Mouse (Mus musculus): ENCODE measurements at regions not wholly inside any gene's neighbourhood (a gene's known extent, or its start where the extent isn't known, plus 50 kb on each side); places are given as distances from the start of the nearest gene placed in this dataset.

DNA sequence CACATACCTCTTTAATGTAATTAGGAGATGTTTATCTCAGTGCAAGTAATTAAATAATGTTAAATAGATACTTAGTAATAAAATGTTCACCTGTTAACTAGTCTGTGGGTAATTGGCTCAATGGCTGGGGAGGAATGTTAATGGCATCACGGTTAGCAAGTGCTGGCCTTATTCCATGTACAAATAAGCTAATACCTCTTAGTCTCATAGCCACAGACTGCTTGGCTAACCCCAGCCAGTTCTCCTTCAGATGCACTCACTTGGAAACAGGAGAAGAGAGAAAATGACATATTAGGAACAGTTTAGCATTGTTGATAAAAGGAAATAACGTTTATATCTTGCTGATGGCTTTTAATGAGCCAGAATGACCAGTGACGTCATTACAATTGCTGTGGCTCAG is 60.1 kb upstream of the Slc16a1 start:
- Histone ChIP-seq H3K4me1 (ENCODE audit: control insufficient read depth in 1 of 2, insufficient read depth in 2 of 2, low read length in 2 of 2) (no peaks in the 10 kb centered on the region), H3K9me3 (replicated peaks; ENCODE audit: insufficient read depth, low read length) (no peaks in the 10 kb centered on the region), H3K36me3 (ENCODE audit: control insufficient read depth in 1 of 2, insufficient read depth in 2 of 2, low read length in 2 of 2) (no peaks in the 10 kb centered on the region), H3K27ac (ENCODE audit: control insufficient read depth, low read depth, low read length) (no peak overlapping the region), H3K79me2 (ENCODE audit: control insufficient read depth, insufficient read depth, low read length, poor library complexity) (no peaks in the 10 kb centered on the region), H3K4me3 (ENCODE audit: control insufficient read depth in 1 of 2, insufficient read depth in 1 of 2, low read depth in 2 of 2, low read length in 2 of 2) (no peak overlapping the region), H3K27me3 (ENCODE audit: control insufficient read depth in 1 of 2, insufficient read depth in 2 of 2, low read length in 2 of 2) (peaks cover 3% of the 10 kb centered on the region in 2 experiments), H3K9ac (ENCODE audit: control insufficient read depth, low read depth, low read length, poor library complexity, severe bottlenecking) (no peak overlapping the region)
- TF ChIP-seq CTCF (IDR thresholded peaks at IDR 0.05 in 2 of 3, conservative IDR thresholded peaks at IDR 0.05 in 1 of 3; ENCODE audit: control insufficient read depth in 1 of 3, insufficient read depth in 1 of 3, low read depth in 2 of 3, low read length in 3 of 3, poor library complexity in 1 of 3, severe bottlenecking in 1 of 3) (no peak), USF2 (IDR thresholded peaks at IDR 0.05; ENCODE audit: borderline replicate concordance in 1 of 2, insufficient read depth in 1 of 2, low read depth in 1 of 2, low read length in 2 of 2) (no peak), RAD21 (IDR thresholded peaks at IDR 0.05; ENCODE audit: low read depth, low read length) (no peak), ZC3H11A (IDR thresholded peaks at IDR 0.05; ENCODE audit: low read depth, low read length) (no peak), BHLHE40 (IDR thresholded peaks at IDR 0.05; ENCODE audit: borderline replicate concordance, low read depth, low read length) (no peak), ZNF384 (IDR thresholded peaks at IDR 0.05; ENCODE audit: low read depth, low read length) (no peak), TBP (IDR thresholded peaks at IDR 0.05; ENCODE audit: low read depth, low read length) (no peak), SMC3 (IDR thresholded peaks at IDR 0.05; ENCODE audit: low read depth, low read length) (no peak), ETS1 (IDR thresholded peaks at IDR 0.05; ENCODE audit: low read depth, low read length) (no peak), CHD2 (IDR thresholded peaks at IDR 0.05; ENCODE audit: low read length) (no peak), SIN3A (IDR thresholded peaks at IDR 0.05; ENCODE audit: low read length) (no peak), POLR2AphosphoS5 (IDR thresholded peaks at IDR 0.05; ENCODE audit: borderline replicate concordance, low read depth, low read length) (no peak), HCFC1 (IDR thresholded peaks at IDR 0.05; ENCODE audit: low read depth, low read length) (no peak)
- no peak for DNase-seq (ENCODE audit: low read depth, low spot score)

DNA sequence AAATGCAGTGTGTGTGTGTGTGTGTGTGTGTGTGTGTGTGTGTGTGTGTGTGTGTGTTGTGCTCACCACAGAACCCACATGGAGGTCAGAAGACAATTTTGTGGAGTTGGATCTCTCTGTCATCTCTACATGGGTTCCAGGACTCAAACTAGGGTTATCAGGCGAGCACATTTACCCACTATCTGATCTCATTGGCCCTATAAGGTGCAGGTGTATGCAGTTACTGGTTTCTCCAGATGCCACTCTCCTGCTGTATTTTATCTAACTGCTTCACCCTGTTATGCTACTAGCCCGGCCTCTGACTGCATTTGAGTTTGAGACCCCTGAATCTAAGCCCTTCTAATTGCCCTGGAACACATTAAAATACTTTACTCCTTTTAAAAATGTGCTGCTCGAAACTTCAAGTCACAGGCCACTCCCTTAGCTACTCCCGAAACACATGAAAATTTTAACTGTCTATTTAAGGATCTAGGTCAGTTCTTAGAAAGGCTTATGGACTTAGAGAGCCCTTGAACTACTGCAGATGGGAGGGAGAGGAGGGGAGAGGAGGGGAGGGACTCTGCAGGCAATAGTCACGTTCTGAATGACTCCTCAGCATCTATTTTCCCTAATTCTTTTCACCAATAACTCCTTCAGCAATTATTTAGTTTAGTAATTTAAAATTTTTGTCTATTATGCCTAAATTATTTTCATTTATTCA is 61.1 kb upstream of the Slc16a1 start:
- H3K9me3 ChIP-seq (replicated peaks; ENCODE audit: insufficient read depth, low read length), result no peaks in the 10 kb centered on the region
- no peak for TF ChIP-seq NRF1 (IDR thresholded peaks at IDR 0.05; ENCODE audit: insufficient read depth, low read depth, low read length, poor library complexity, severe bottlenecking)
- no peak for TF ChIP-seq ZNF384 (IDR thresholded peaks at IDR 0.05; ENCODE audit: low read depth, low read length)
- no peak for TF ChIP-seq RCOR1 (IDR thresholded peaks at IDR 0.05; ENCODE audit: low read depth, low read length)
- TF ChIP-seq POLR2AphosphoS2 (IDR thresholded peaks at IDR 0.05; ENCODE audit: low read length), result no peak
- no peak for TF ChIP-seq ZMIZ1 (IDR thresholded peaks at IDR 0.05; ENCODE audit: low read depth, low read length)
- no peak for TF ChIP-seq TCF12 (IDR thresholded peaks at IDR 0.05; ENCODE audit: low read depth, low read length)
- TF ChIP-seq USF1 (IDR thresholded peaks at IDR 0.05; ENCODE audit: low read depth, low read length), result no peak
- no peak for TF ChIP-seq RAD21 (IDR thresholded peaks at IDR 0.05; ENCODE audit: low read depth, low read length)
- no peak for TF ChIP-seq POLR2AphosphoS5 (IDR thresholded peaks at IDR 0.05; ENCODE audit: borderline replicate concordance, low read depth, low read length)
- TF ChIP-seq JUND (IDR thresholded peaks at IDR 0.05; ENCODE audit: low read depth, low read length), result no peak
- TF ChIP-seq MXI1 (IDR thresholded peaks at IDR 0.05; ENCODE audit: low read depth, low read length), result no peak
- TF ChIP-seq ELF1 (IDR thresholded peaks at IDR 0.05; ENCODE audit: low read depth, low read length), result no peak
- no peak for TF ChIP-seq MAZ (IDR thresholded peaks at IDR 0.05; ENCODE audit: low read depth, low read length)
- TF ChIP-seq HCFC1 (IDR thresholded peaks at IDR 0.05; ENCODE audit: low read depth, low read length), result no peak
- TF ChIP-seq MYB (IDR thresholded peaks at IDR 0.05; ENCODE audit: low read depth, low read length), result no peak
- no peak for TF ChIP-seq ZC3H11A (IDR thresholded peaks at IDR 0.05; ENCODE audit: low read depth, low read length)
- TF ChIP-seq GATA1 (IDR thresholded peaks at IDR 0.05; ENCODE audit: low read depth, low read length), result no peak
- no peak for TF ChIP-seq CHD1 (IDR thresholded peaks at IDR 0.05; ENCODE audit: low read depth, low read length)
- no peak overlapping the region for H3K4me3 ChIP-seq (ENCODE audit: control insufficient read depth in 1 of 2, insufficient read depth in 1 of 2, low read depth in 2 of 2, low read length in 2 of 2)
- no peaks in the 10 kb centered on the region for H3K79me2 ChIP-seq (ENCODE audit: control insufficient read depth, insufficient read depth, low read length, poor library complexity)
- no peaks in the 10 kb centered on the region for H3K36me3 ChIP-seq (ENCODE audit: control insufficient read depth in 1 of 2, insufficient read depth in 2 of 2, low read length in 2 of 2)
- H3K27ac ChIP-seq (ENCODE audit: control insufficient read depth, low read depth, low read length), result no peak overlapping the region
- no peak for DNase-seq (ENCODE audit: low read depth, low spot score)
- H3K9ac ChIP-seq (ENCODE audit: control insufficient read depth, low read depth, low read length, poor library complexity, severe bottlenecking), result no peak overlapping the region
- peaks cover 1 to 3% of the 10 kb centered on the region in 2 experiments for H3K27me3 ChIP-seq (ENCODE audit: control insufficient read depth in 1 of 2, insufficient read depth in 2 of 2, low read length in 2 of 2)
- no peaks in the 10 kb centered on the region for H3K4me1 ChIP-seq (ENCODE audit: control insufficient read depth in 1 of 2, insufficient read depth in 2 of 2, low read length in 2 of 2)

Data from MEL (cell line).